Mouse (Mus musculus) C2C12 (cell line): ENCODE results near the gene Vac14. TPM values are rescaled to one million over a fixed set of nuclear protein-coding genes. Genes with fewer than 3 reads are reported as not detected.

Experiments used
- H3K27me3 ChIP-seq: one replicate; pipeline ENCODE4 v1.6.1; 2011; ENCODE audit not compliant: control insufficient read depth, insufficient read depth, insufficient read length
- H3K36me3 ChIP-seq: one replicate; pipeline ENCODE4 v1.6.1; 2011; ENCODE audit not compliant: control insufficient read depth, insufficient read depth
- H3K4me3 ChIP-seq: one replicate; pipeline ENCODE4 v1.5.1; 2011; ENCODE audit warnings: mild to moderate bottlenecking, control low read depth; ENCODE audit not compliant: poor library complexity, insufficient read depth, severe bottlenecking
- H3K79me2 ChIP-seq: one replicate; pipeline ENCODE4 v1.6.1; 2011; ENCODE audit not compliant: control insufficient read depth, insufficient read depth
- H3K79me3 ChIP-seq: one replicate; pipeline ENCODE4 v1.6.1; 2011; ENCODE audit warnings: low read depth, control low read depth
- H3ac ChIP-seq: one replicate; pipeline ENCODE3; 2011; ENCODE audit warnings: low read depth; ENCODE audit not compliant: control insufficient read depth, insufficient read length
- CEBPB ChIP-seq: IDR thresholded peaks from one replicate; pipeline ENCODE4 v1.6.1; 2011; ENCODE audit warnings: low read depth, mild to moderate bottlenecking, control low read depth, moderate library complexity
- CTCF ChIP-seq: IDR thresholded peaks from one replicate; pipeline ENCODE4 v1.5.1; 2011; ENCODE audit not compliant: control insufficient read depth, insufficient read depth, insufficient read length
- FOSL1 ChIP-seq: IDR thresholded peaks from one replicate; pipeline ENCODE4 v1.8.0; 2011; ENCODE audit warnings: mild to moderate bottlenecking, low read length; ENCODE audit not compliant: poor library complexity, insufficient read depth, severe bottlenecking
- MAX ChIP-seq: IDR thresholded peaks from one replicate; pipeline ENCODE4 v1.6.1; 2011; ENCODE audit warnings: mild to moderate bottlenecking, control low read depth
- MYOD1 ChIP-seq: IDR thresholded peaks from one replicate; pipeline ENCODE4 v1.6.1; 2011; ENCODE audit warnings: low read depth; ENCODE audit not compliant: control insufficient read depth, insufficient read length
- MYOG ChIP-seq: IDR thresholded peaks from one replicate; pipeline ENCODE4 v1.6.1; 2011; ENCODE audit not compliant: control insufficient read depth, insufficient read length; ENCODE audit errors: extremely low read depth
- USF1 ChIP-seq: IDR thresholded peaks from one replicate; pipeline ENCODE4 v1.6.1; 2011; ENCODE audit warnings: low read depth, mild to moderate bottlenecking, control low read depth, moderate library complexity
- polyA plus RNA-seq: library from polyadenylated mRNA; unstranded; fragments of >200 nt; fragmentation: generic; extraction: Trizol; gene quantifications from one replicate; pipeline ENCODE4 v1.2.1, GENCODE M21; 2012; ENCODE audit warnings: missing spikeins

The Vac14 gene
- polyA plus RNA-seq, 1 experiment: 22.2 TPM

- H3K27me3 ChIP-seq: peaks cover 6% of the 10 kb centered on the region
- TF ChIP-seq CTCF: no peak
- TF ChIP-seq USF1: no peak
- no peak for TF ChIP-seq MAX
- TF ChIP-seq CEBPB: no peak
- no peak for TF ChIP-seq MYOD1
- no peak for TF ChIP-seq MYOG
- no peak for TF ChIP-seq FOSL1
- no peak overlapping the region for H3K4me3 ChIP-seq
- H3ac ChIP-seq: no peak overlapping the region
- H3K36me3 ChIP-seq: no peaks in the 10 kb centered on the region
- H3K79me3 ChIP-seq: peaks cover 20% of the 10 kb centered on the region
- H3K79me2 ChIP-seq: peaks cover 23% of the 10 kb centered on the region
Observed at GRCm38 (mm10) chr8:110615730-110616129, 2.7 kb upstream of the Vac14 start.

- Histone ChIP-seq H3ac (no peak overlapping the region), H3K4me3 (no peak overlapping the region), H3K79me3 (peaks cover 34% of the 10 kb centered on the region), H3K27me3 (peaks cover 6% of the 10 kb centered on the region), H3K79me2 (peaks cover 44% of the 10 kb centered on the region), H3K36me3 (no peaks in the 10 kb centered on the region)
- TF ChIP-seq MAX: no peak
- no peak for TF ChIP-seq USF1
- TF ChIP-seq MYOD1: no peak
- TF ChIP-seq CTCF: no peak
- no peak for TF ChIP-seq MYOG
- TF ChIP-seq CEBPB: no peak
- no peak for TF ChIP-seq FOSL1
Observed at GRCm38 (mm10) chr8:110617801-110618358, 505 bp upstream of the Vac14 start.

- H3K79me2 ChIP-seq: peaks cover 58% of the 10 kb centered on the region
- H3K36me3 ChIP-seq: no peaks in the 10 kb centered on the region
- peak overlapping the region; percentile 99 for H3ac ChIP-seq
- no peak for TF ChIP-seq CEBPB
- peak; percentile 41 for TF ChIP-seq USF1
- H3K79me3 ChIP-seq: peaks cover 45% of the 10 kb centered on the region
- peak overlapping the region; percentile 79 for H3K4me3 ChIP-seq
- H3K27me3 ChIP-seq: peaks cover 6% of the 10 kb centered on the region
Observed at GRCm38 (mm10) chr8:110619208-110619574, 806 bp downstream of the Vac14 start.

GRCm38 (mm10) chr8:110619919-110620318, 1.5 kb downstream of the Vac14 start:
- Histone ChIP-seq H3K79me3 (peaks cover 50% of the 10 kb centered on the region), H3K79me2 (peaks cover 65% of the 10 kb centered on the region), H3ac (no peak overlapping the region), H3K36me3 (no peaks in the 10 kb centered on the region), H3K4me3 (peak overlapping the region; percentile 79), H3K27me3 (peaks cover 6% of the 10 kb centered on the region)
- no peak for TF ChIP-seq CEBPB
- no peak for TF ChIP-seq MYOG
- TF ChIP-seq CTCF: no peak
- TF ChIP-seq MAX: no peak
- no peak for TF ChIP-seq MYOD1
- TF ChIP-seq USF1: peak; percentile 32

GRCm38 (mm10) chr8:110626431-110626830, 8.0 kb downstream of the Vac14 start:
- no peak for TF ChIP-seq CEBPB
- no peak for TF ChIP-seq MYOG
- TF ChIP-seq CTCF: no peak
- no peak for TF ChIP-seq USF1
- TF ChIP-seq FOSL1: no peak
- no peak for TF ChIP-seq MAX
- no peak for TF ChIP-seq MYOD1
- Histone ChIP-seq H3K27me3 (no peaks in the 10 kb centered on the region), H3K79me3 (peaks cover 51% of the 10 kb centered on the region), H3K4me3 (no peak overlapping the region), H3ac (no peak overlapping the region), H3K79me2 (peaks cover 89% of the 10 kb centered on the region), H3K36me3 (peaks cover 3% of the 10 kb centered on the region)

- no peak overlapping the region for H3ac ChIP-seq
- peak; percentile 34 for TF ChIP-seq CTCF
- no peak for TF ChIP-seq CEBPB
- no peak for TF ChIP-seq MYOG
- no peak for TF ChIP-seq FOSL1
- peaks cover 31% of the 10 kb centered on the region for H3K79me3 ChIP-seq
- peaks cover 14% of the 10 kb centered on the region for H3K36me3 ChIP-seq
- peaks cover 59% of the 10 kb centered on the region for H3K79me2 ChIP-seq
- H3K27me3 ChIP-seq: no peaks in the 10 kb centered on the region
- H3K4me3 ChIP-seq: no peak overlapping the region
Observed at GRCm38 (mm10) chr8:110629245-110630063, 11.1 kb downstream of the Vac14 start.
